Mouse (Mus musculus): ENCODE data around the gene Cap2. TPM values are rescaled to one million over a fixed set of nuclear protein-coding genes. Genes with fewer than 3 reads are reported as not detected.

Gene Cap2
- polyA plus RNA-seq, 1 experiment: 2.2 TPM

GRCm38 (mm10) chr13:46571141-46571592 is 69.5 kb downstream of the Cap2 start:
- no peak overlapping the region for H3K4me3 ChIP-seq (ENCODE audit: insufficient read depth, low read depth, low read length)
- no peak overlapping the region for H3K27ac ChIP-seq (replicated peaks; ENCODE audit: low read depth, low read length)
- H3K4me1 ChIP-seq (ENCODE audit: control insufficient read depth, insufficient read depth, insufficient read length, low read length): no peaks in the 10 kb centered on the region

DNA sequence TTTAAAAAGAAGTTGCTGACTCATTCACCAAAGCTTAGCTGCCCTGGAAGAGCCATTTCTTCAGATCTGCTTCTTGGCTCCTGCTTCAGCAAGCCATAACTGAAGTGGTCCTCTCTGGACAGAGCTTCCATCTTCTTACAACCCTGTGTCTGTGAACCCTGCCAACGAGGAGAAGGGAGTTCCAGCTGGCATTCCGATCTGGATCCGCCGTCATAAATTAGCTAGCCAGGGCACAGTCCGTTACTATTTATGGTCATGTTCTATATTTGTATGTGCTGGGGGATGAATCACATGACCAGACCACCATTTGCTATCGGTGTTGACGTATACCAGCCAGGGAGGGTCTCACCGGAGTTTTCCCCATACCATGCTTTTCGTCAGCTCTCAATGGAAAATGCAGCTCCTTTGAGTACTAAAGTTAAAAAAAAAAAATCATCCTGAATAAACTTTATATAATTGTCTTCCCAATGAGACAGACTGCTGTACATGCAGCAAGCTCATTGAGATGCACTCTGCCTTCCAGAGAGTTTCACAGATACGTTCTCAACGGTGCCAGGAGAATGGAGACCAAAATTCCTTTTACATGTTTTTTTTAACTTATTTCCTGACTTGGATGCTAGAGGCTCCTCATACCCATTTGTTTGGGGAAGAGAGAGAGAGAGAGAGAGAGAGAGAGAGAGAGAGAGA is 70.5 kb downstream of the Cap2 start:
- no peak overlapping the region; the same call in 1 of the 2 replicates for H3K4me3 ChIP-seq (ENCODE audit: insufficient read depth, low read depth, low read length)
- H3K27ac ChIP-seq (replicated peaks; ENCODE audit: low read depth, low read length): no peak overlapping the region
- no peaks in the 10 kb centered on the region for H3K4me1 ChIP-seq (ENCODE audit: control insufficient read depth, insufficient read depth, insufficient read length, low read length)

- Histone ChIP-seq H3K27ac (replicated peaks; ENCODE audit: low read depth, low read length) (no peak overlapping the region), H3K4me3 (ENCODE audit: insufficient read depth, low read depth, low read length) (no peak overlapping the region), H3K4me1 (ENCODE audit: control insufficient read depth, insufficient read depth, insufficient read length, low read length) (no peaks in the 10 kb centered on the region)
Observed at GRCm38 (mm10) chr13:46572648-46573163, 71.1 kb downstream of the Cap2 start.

GRCm38 (mm10) chr13:46574201-46574600 is 72.6 kb downstream of the Cap2 start:
- Histone ChIP-seq H3K4me1 (ENCODE audit: control insufficient read depth, insufficient read depth, insufficient read length, low read length) (no peaks in the 10 kb centered on the region), H3K27ac (replicated peaks; ENCODE audit: low read depth, low read length) (no peak overlapping the region), H3K4me3 (ENCODE audit: insufficient read depth, low read depth, low read length) (no peak overlapping the region)

DNA sequence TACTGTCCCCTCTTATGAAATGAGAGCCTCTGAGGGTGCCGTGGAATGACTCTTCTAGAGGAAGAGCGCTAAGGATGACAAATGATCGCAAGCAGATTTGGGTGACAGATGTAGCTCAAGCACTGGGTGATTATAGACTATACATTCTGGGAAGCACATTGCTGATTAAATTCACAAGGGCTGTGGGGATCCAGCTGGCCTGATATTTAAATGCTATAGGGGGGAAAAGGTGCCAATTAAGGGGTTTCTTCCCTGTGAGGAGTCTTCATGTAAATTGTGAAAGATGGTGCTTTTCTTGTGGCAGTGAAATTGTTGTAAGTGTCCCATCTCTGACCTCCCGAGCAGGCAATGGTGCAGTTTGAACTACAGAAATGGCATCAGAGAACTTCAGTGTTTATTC is 73.1 kb downstream of the Cap2 start:
- no peak overlapping the region for H3K4me3 ChIP-seq (ENCODE audit: insufficient read depth, low read depth, low read length)
- H3K4me1 ChIP-seq (ENCODE audit: control insufficient read depth, insufficient read depth, insufficient read length, low read length): no peaks in the 10 kb centered on the region
- H3K27ac ChIP-seq (replicated peaks; ENCODE audit: low read depth, low read length): no peak overlapping the region

DNA sequence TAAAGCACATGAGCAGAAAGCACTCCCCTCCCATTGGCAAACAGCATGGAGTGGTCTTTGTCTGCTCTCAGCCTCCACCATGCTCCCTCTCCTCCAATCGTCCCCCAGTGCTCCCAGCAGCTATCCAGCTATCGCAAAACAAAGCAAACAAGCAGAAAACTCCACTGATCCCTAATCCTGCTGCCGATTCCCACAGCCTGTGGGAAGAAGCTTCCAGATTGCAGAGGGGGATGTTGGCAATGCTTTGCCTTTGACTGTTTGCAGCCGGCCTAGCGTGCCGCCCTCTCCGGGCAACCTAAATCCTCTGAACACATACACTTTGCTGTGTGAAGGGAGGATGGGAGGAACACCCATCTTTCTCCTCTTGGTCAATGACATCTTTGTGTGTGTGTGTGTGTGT is 83.2 kb downstream of the Cap2 start:
- Histone ChIP-seq H3K4me1 (ENCODE audit: control insufficient read depth, insufficient read depth, insufficient read length, low read length) (no peaks in the 10 kb centered on the region), H3K4me3 (ENCODE audit: insufficient read depth, low read depth, low read length) (no peak overlapping the region), H3K27ac (replicated peaks; ENCODE audit: low read depth, low read length) (no peak overlapping the region)

DNA sequence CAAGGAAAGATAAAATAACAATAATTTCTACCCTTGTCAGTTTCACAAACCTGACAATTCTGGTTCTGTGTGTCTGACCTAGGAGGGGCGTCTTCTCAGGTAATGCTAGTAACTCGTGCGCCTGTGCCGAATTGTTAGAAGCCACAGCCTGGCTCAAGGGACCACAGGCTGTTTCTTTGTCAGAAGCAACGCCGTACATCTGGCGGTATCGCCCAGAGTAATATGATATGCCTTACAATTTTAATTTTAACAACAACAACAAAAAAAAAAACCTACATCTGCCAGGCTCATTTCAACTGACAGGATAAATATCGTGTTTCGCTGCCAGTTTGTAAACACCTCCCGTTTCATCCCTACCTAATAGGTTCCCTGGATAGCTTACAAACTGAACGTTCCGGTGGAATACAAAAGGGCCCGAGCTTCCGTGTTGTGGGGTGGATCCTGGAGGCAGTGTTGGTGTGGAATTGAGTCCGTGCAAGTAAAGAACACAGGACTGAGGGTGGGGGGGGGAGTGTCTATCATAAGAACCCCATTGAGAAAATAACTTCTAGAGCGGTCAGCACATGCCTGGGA is 86.2 kb downstream of the Cap2 start:
- Histone ChIP-seq H3K27ac (replicated peaks; ENCODE audit: low read depth, low read length) (no peak overlapping the region), H3K4me3 (ENCODE audit: insufficient read depth, low read depth, low read length) (no peak overlapping the region), H3K4me1 (ENCODE audit: control insufficient read depth, insufficient read depth, insufficient read length, low read length) (no peaks in the 10 kb centered on the region)

- Histone ChIP-seq H3K4me1 (ENCODE audit: control insufficient read depth, insufficient read depth, insufficient read length, low read length) (no peaks in the 10 kb centered on the region), H3K4me3 (ENCODE audit: insufficient read depth, low read depth, low read length) (no peak overlapping the region), H3K27ac (replicated peaks; ENCODE audit: low read depth, low read length) (no peak overlapping the region)
Observed at GRCm38 (mm10) chr13:46588606-46589005, 87.0 kb downstream of the Cap2 start.

DNA sequence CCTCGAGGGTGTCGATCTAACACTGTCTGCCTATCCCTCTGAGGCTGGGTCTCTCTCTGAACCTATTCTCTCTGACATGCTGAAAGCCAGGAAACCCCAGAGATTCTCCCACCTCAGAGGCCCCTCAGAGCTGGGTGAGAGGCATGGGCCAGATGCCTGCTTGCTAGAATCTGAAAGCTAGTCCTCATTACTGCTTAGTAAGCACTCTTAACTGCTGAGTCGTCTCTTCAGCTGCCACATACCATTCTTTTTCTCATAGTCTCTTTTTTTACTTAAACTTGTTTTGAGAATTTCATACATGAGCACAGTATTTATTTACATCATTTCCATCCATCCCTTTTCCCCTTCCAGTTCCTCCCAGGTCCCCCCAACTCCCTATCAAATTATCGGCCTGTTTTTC is 89.2 kb downstream of the Cap2 start:
- no peak overlapping the region for H3K4me3 ChIP-seq (ENCODE audit: insufficient read depth, low read depth, low read length)
- no peak overlapping the region for H3K27ac ChIP-seq (replicated peaks; ENCODE audit: low read depth, low read length)
- H3K4me1 ChIP-seq (ENCODE audit: control insufficient read depth, insufficient read depth, insufficient read length, low read length): no peaks in the 10 kb centered on the region

GRCm38 (mm10) chr13:46600694-46601093 is 99.0 kb downstream of the Cap2 start:
- H3K27ac ChIP-seq (replicated peaks; ENCODE audit: low read depth, low read length): no peak overlapping the region
- H3K4me1 ChIP-seq (ENCODE audit: control insufficient read depth, insufficient read depth, insufficient read length, low read length): no peaks in the 10 kb centered on the region
- no peak overlapping the region for H3K4me3 ChIP-seq (ENCODE audit: insufficient read depth, low read depth, low read length)

- Histone ChIP-seq H3K4me1 (ENCODE audit: control insufficient read depth, insufficient read depth, insufficient read length, low read length) (no peaks in the 10 kb centered on the region), H3K4me3 (ENCODE audit: insufficient read depth, low read depth, low read length) (no peak overlapping the region)
Observed at GRCm38 (mm10) chr13:46601386-46601785, 99.7 kb downstream of the Cap2 start.

DNA sequence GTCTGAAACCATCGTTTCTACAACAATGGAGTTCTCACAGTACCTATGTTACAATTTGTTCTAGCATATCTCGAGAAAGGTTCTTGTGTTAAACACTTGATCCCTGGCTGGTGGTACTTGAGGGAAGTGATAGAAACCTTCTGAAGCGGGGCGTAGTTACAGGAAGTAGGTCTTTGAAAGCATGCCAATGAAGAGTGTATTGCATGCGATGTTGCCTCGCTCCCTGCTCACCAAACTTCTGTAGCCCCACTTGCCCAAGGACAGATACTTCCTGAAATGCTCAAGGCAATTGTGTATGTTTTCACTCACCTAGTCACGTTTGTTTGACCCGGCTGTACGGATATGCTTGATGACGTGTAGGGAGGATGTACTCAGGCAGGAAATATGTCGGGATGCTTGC is 101.0 kb downstream of the Cap2 start:
- H3K4me1 ChIP-seq (ENCODE audit: control insufficient read depth, insufficient read depth, insufficient read length, low read length): no peaks in the 10 kb centered on the region
- no peak overlapping the region for H3K27ac ChIP-seq (replicated peaks; ENCODE audit: low read depth, low read length)
- H3K4me3 ChIP-seq (ENCODE audit: insufficient read depth, low read depth, low read length): no peak overlapping the region

More at GRCm38 (mm10) chr13:46601386-46601785, 99.7 kb downstream of the Cap2 start:
- H3K27ac ChIP-seq (replicated peaks; ENCODE audit: low read depth, low read length): no peak overlapping the region

GRCm38 (mm10) chr13:46611033-46611432 is 109.4 kb downstream of the Cap2 start:
- Histone ChIP-seq H3K27ac (replicated peaks; ENCODE audit: low read depth, low read length) (no peak overlapping the region), H3K4me1 (ENCODE audit: control insufficient read depth, insufficient read depth, insufficient read length, low read length) (no peaks in the 10 kb centered on the region), H3K4me3 (ENCODE audit: insufficient read depth, low read depth, low read length) (no peak overlapping the region)

- Histone ChIP-seq H3K27ac (replicated peaks; ENCODE audit: low read depth, low read length) (no peak overlapping the region), H3K4me1 (ENCODE audit: control insufficient read depth, insufficient read depth, insufficient read length, low read length) (no peaks in the 10 kb centered on the region), H3K4me3 (ENCODE audit: insufficient read depth, low read depth, low read length) (no peak overlapping the region)
Observed at GRCm38 (mm10) chr13:46613694-46614272, 112.1 kb downstream of the Cap2 start.

- H3K4me3 ChIP-seq (ENCODE audit: insufficient read depth, low read depth, low read length): no peak overlapping the region
- H3K4me1 ChIP-seq (ENCODE audit: control insufficient read depth, insufficient read depth, insufficient read length, low read length): no peaks in the 10 kb centered on the region
- H3K27ac ChIP-seq (replicated peaks; ENCODE audit: low read depth, low read length): no peak overlapping the region
Observed at GRCm38 (mm10) chr13:46616673-46617362, 115.2 kb downstream of the Cap2 start.
